ENCODE assay signal across 19 mouse cellular contexts in the genomic region with DNA sequence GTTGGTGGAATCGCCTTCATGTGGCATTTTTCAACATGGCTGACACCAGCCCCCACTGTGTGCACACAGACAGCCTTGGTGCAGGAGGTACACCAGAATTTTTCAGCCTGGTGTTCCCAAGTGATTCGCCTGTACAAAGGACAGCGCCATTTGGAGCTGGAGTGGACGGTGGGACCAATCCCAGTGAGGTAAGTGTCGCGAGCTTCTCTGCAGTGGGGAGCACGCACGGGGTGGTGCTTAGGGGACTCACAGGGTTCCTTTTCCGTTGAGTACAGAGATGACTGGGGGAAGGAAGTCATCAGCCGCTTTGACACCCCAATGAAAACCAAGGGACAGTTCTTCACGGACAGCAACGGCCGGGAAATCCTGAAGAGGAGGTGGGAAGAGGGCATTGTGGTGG. TPM values are rescaled to one million over a fixed set of nuclear protein-coding genes. Genes with fewer than 3 reads are reported as not detected.
"Had no signal": no experiment of that assay in that cellular context is flagged by ENCODE, and none has a peak within 500 bp of the region (broad histone marks: within the 10 kb centered on the region; RNA-seq: fewer than 3 reads in every experiment).

No protein-coding gene starts in this region.

- H3K9me3 ChIP-seq: neural tube, embryonic 13.5 days; neural tube, embryonic 15.5 days; stomach, embryonic 15.5 days had no signal

- H3K4me3 ChIP-seq: neural tube, embryonic 13.5 days; neural tube, embryonic 15.5 days; stomach, embryonic 15.5 days had no signal

- H3K9ac ChIP-seq: neural tube, embryonic 13.5 days; neural tube, embryonic 15.5 days; stomach, embryonic 15.5 days had no signal

- H3K27ac ChIP-seq: neural tube, embryonic 13.5 days; neural tube, embryonic 15.5 days; stomach, embryonic 15.5 days; stomach, postnatal 0 days had no signal

- DNase-seq: retina, postnatal 1 day; right cerebral cortex, adult 18-20 months; right cerebral cortex, postnatal 14 days; right cerebral cortex, postnatal 25 days; right cerebral cortex, postnatal 4 days; thymus, adult 18-20 months; thymus, adult 2 months; thymus, postnatal 14 days; thymus, postnatal 25 days; thymus, postnatal 36 days; thymus, postnatal 4 days had no signal

- H3K27me3 ChIP-seq: neural tube, embryonic 13.5 days; neural tube, embryonic 15.5 days; stomach, embryonic 15.5 days had no signal

- H3K4me2 ChIP-seq: neural tube, embryonic 13.5 days; neural tube, embryonic 15.5 days; stomach, embryonic 15.5 days had no signal

- H3K4me1 ChIP-seq: neural tube, embryonic 13.5 days; neural tube, embryonic 15.5 days; stomach, embryonic 15.5 days had no signal

RNA-seq across cellular contexts. Expression of gene Gm5741, which starts 27.3 kb away (rescaled TPM):
- polyA plus RNA-seq: neural tube, embryonic 14.5 days; stomach, embryonic 14.5 days; stomach, postnatal 0 days; testis, adult 2 months; thymus, postnatal 0 days had no signal
